Mouse (Mus musculus): ENCODE data around the gene Podxl. TPM values are rescaled to one million over a fixed set of nuclear protein-coding genes. Genes with fewer than 3 reads are reported as not detected.
"Not testable (repeated sequence)": the region's sequence is repeated elsewhere in the genome, so short reads cannot be mapped to it uniquely, and the experiment has no call there.

Gene Podxl
- total RNA-seq, 2 experiments from 2014 or later = 0.23 to 1.8 TPM

GRCm38 (mm10) chr6:31575063-31575462 is 11.3 kb upstream of the Podxl start:
- ATAC-seq (replicated peaks; ENCODE audit: low FRiP score, low TSS enrichment, poor library complexity, severe bottlenecking) = no peak

GRCm38 (mm10) chr6:31571459-31571858 is 7.7 kb upstream of the Podxl start:
- no peak for ATAC-seq (replicated peaks; ENCODE audit: low FRiP score, low TSS enrichment, poor library complexity, severe bottlenecking)

DNA sequence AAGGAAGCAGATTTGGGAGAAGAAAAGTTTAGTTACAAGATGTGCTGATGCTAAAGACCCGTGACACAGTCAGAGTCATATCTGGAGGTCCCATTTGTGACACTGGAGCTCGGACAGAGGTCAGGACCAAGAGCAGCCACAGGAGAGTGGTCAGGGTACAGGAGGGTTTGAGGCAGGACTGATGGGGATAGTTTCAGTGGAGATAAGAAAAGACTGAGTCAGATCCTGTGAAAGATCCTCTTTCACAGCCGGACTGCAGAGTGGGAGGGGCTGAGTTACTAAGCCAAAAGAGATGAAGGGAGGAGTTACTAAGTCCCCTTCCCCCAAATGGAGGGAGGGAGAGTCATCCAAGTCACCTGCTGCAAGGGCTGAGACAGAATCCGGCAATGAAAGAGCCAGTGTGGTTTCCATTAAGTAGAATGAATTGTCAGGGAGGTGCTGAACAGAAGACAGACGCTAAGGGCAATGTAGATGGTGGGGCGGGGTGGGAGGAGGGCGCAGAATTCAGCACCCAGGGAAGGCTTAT is 4.4 kb upstream of the Podxl start:
- no peak for ATAC-seq (replicated peaks; ENCODE audit: low FRiP score, low TSS enrichment, poor library complexity, severe bottlenecking)

GRCm38 (mm10) chr6:31567200-31567599 is 3.4 kb upstream of the Podxl start:
- ATAC-seq (replicated peaks; ENCODE audit: low FRiP score, low TSS enrichment, poor library complexity, severe bottlenecking) = no peak

DNA sequence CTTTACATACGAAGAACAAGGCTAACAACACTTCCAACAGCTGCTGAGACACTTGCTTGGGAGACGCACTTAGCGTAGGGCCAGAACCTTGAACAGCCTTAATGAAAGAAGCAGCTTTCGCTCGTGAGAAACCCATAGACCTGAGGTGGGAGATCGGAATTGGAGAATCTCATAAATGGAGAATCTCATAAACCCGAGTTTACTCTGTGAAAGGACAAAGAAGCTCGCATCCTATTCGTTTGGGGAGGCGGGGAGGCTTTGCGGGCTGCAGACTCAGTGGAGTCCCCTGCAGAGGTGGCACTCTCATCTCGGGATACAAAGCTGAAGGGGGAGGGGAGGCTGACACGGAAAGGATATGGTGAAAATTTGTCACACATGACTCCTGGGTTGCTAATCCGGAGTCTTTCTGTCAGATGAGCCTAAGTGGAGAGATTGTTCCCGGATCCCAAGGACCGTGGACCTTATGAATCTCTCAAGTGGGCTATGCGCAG is 1.2 kb upstream of the Podxl start:
- ATAC-seq (replicated peaks; ENCODE audit: low FRiP score, low TSS enrichment, poor library complexity, severe bottlenecking) = no peak

- ATAC-seq (replicated peaks; ENCODE audit: low FRiP score, low TSS enrichment, poor library complexity, severe bottlenecking) = no peak
Observed at GRCm38 (mm10) chr6:31564182-31564531, 376 bp upstream of the Podxl start.

DNA sequence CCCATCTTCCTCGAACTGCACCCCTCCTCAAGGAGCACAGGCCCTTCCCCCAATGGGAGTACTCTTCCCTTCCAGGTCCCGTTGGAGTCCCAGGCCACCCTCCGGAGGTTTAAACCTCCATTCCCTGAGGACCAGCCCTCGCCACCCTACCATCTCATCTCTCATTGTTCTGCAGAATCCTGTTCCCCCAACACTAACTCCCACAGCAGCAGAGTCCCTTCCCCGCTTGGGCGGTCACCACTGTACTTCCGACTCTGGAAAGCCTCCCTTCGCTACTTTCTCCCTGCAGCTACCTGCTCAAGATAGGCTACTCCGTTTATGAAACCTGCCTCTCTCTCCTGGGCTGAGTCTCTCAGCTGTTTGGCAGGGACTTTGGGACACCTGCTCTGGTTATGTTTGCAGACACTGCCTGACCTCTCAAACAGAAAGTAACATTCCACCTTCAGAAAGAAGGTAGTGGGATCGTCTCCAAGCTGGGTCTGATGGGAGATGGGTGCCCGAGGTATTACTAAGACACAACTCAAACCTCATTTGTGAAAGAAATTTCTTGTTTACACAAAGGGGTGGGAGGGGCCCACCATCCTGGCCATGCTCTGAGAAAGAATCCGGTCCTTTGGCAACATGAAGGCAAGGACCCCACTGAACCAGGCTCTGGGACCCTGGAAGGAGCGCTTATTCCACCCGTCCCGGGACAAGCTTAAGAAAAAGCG is 1.3 kb downstream of the Podxl start:
- no peak for ATAC-seq (replicated peaks; ENCODE audit: low FRiP score, low TSS enrichment, poor library complexity, severe bottlenecking)

DNA sequence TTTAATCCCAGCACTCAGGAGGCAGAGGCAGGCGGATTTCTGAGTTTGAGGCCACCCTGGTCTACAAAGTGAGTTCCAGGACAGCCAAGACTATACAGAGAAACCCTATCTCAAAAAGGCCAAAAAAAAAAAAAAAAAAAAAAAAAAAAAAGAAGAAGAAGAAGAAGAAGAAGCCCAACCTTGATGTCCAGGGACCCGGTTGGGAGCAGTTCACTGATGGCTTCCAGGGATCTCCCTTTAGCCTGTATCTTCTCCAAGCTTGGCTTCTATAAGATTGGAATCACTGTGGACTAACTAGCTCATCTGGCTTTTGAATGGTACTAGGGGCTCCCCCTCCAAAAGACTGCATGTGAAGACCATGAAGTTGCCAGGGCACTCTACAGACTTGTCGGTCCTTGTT is 1.8 kb downstream of the Podxl start:
- not testable (repeated sequence) for ATAC-seq (replicated peaks; ENCODE audit: low FRiP score, low TSS enrichment, poor library complexity, severe bottlenecking)

- ATAC-seq (replicated peaks; ENCODE audit: low FRiP score, low TSS enrichment, poor library complexity, severe bottlenecking) = no peak
Observed at GRCm38 (mm10) chr6:31560138-31560959, 3.4 kb downstream of the Podxl start.

GRCm38 (mm10) chr6:31556460-31557100 is 7.2 kb downstream of the Podxl start:
- no peak for ATAC-seq (replicated peaks; ENCODE audit: low FRiP score, low TSS enrichment, poor library complexity, severe bottlenecking)

DNA sequence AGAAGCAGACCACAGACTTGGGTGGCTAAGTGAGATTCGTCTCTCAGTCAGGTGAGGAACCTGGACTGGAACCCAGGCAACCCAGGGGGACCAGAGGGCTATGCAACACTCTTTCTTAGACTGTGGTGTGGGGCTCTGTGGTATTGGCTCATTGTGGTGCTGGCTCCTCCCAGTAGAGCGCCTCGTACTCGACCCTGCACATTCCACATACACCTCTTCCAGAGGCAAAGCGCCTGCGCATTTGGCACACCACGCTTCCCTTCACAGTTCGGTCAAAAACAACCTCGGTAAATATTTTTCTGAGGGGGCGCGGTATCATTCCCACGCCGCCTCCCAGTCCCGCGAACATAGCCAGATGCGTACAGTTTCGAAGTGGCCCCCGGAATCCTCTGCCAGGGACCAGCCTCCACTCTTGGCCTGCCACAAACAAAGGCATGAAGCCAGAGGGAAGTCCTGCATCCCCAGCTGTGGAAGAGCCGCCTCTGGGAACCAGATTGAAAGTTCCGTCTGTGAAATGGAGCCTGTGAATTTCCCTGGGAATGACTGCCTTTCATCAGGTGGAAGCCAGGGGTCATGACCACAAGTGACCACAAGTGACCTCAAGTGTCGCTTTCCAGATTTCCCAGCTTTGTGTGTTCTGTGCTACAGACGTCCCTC is 12.8 kb downstream of the Podxl start:
- ATAC-seq (replicated peaks; ENCODE audit: low FRiP score, low TSS enrichment, poor library complexity, severe bottlenecking) = no peak

- no peak for ATAC-seq (replicated peaks; ENCODE audit: low FRiP score, low TSS enrichment, poor library complexity, severe bottlenecking)
Observed at GRCm38 (mm10) chr6:31549361-31550051, 14.3 kb downstream of the Podxl start.

- no peak for ATAC-seq (replicated peaks; ENCODE audit: low FRiP score, low TSS enrichment, poor library complexity, severe bottlenecking)
Observed at GRCm38 (mm10) chr6:31544318-31544717, 19.5 kb downstream of the Podxl start.

DNA sequence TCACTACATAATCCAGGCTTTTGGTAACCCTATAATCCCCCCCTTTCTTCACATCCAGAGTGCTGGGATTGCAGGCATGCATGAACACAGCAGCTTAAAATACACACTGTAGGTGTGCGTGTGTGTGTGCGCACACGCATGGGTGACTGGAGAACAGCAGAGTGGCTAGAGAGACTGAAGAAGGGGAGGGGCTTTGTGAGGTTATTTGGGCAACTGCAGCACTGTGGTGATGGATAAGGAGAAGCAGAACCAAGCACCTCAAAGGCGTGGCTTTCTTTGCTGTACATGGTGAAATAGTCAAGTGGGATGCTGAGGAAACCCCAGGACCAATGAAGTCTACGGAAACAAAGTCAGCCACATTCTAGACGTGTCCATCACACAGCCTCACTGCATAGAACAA is 23.8 kb downstream of the Podxl start:
- ATAC-seq (replicated peaks; ENCODE audit: low FRiP score, low TSS enrichment, poor library complexity, severe bottlenecking) = no peak

- ATAC-seq (replicated peaks; ENCODE audit: low FRiP score, low TSS enrichment, poor library complexity, severe bottlenecking) = no peak
Observed at GRCm38 (mm10) chr6:31538112-31538511, 25.7 kb downstream of the Podxl start.

- ATAC-seq (replicated peaks; ENCODE audit: low FRiP score, low TSS enrichment, poor library complexity, severe bottlenecking) = no peak
Observed at GRCm38 (mm10) chr6:31537193-31537592, 26.6 kb downstream of the Podxl start.

DNA sequence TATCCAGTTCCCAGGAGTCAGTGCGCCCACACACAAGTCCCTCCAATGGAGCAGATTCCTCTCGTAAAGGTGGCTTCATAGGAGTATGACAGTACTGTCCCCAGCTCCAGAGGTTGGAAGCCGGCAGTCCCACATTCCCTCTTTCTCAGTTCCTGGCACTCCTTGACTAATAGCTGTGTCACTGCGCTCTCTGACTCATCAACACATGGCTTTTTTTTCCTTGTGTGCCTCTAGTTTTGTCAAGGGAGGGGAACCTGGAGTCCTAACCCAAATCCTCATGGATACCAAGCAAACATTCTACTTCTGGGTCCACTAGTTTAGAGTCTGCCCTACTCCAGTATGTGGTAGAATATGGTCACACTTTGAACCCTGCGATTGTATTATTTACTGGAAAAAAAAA is 29.1 kb downstream of the Podxl start:
- ATAC-seq (replicated peaks; ENCODE audit: low FRiP score, low TSS enrichment, poor library complexity, severe bottlenecking) = no peak

DNA sequence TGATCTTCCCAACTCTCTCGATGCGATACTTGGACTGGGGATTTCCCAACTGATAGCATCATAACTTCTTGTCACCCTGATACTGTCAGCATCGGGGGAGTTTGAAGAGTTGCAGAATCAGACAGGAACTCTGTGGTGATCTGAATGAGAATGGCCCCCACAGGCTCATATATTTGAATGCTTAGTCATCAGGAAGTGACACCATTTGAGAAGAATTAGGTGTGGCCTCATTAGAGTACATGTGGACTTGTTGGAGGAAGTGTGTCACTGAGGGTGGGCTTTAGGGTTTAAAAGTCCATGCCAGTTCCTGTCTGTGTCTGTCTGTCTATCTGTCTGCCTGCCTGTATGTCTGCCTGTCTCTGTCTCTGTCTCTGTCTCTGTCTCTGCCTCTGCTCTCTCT is 31.9 kb downstream of the Podxl start:
- ATAC-seq (replicated peaks; ENCODE audit: low FRiP score, low TSS enrichment, poor library complexity, severe bottlenecking) = no peak

- ATAC-seq (replicated peaks; ENCODE audit: low FRiP score, low TSS enrichment, poor library complexity, severe bottlenecking) = no peak
Observed at GRCm38 (mm10) chr6:31528339-31528738, 35.4 kb downstream of the Podxl start.
